23 mouse cellular contexts compared by ENCODE assay signal in genomic region chr2:110204169-110204568, GRCm38 (mm10).
A peak's percentile ranks its signal among the peaks of the same experiment; 100 is the strongest.
DNase-seq lines count a peak whose midpoint lies in the region; ATAC-seq lines count a peak whose summit lies in the region.
"Had no signal": no experiment of that assay in that cellular context is flagged by ENCODE, and none has a peak within 500 bp of the region (broad histone marks: within the 10 kb centered on the region; RNA-seq: fewer than 3 reads in every experiment).

No protein-coding gene starts in this region.

- no peaks in the 10 kb centered on the region for H3K9me3 ChIP-seq in hindbrain, embryonic 11.5 days (ENCODE audit: control insufficient read depth, low read length)
- no peaks in the 10 kb centered on the region for H3K9me3 ChIP-seq in hindbrain, embryonic 16.5 days (ENCODE audit: control insufficient read depth, low read length)
- H3K9me3 ChIP-seq in kidney, embryonic 15.5 days (replicated peaks), result no peaks in the 10 kb centered on the region
- H3K9me3 ChIP-seq in kidney, embryonic 16.5 days (ENCODE audit: low read length), result no peaks in the 10 kb centered on the region
- H3K9me3 ChIP-seq in neural tube, embryonic 12.5 days, result no peaks in the 10 kb centered on the region
- H3K9me3 ChIP-seq: embryonic facial prominence, embryonic 12.5 days; embryonic facial prominence, embryonic 15.5 days; heart, embryonic 10.5 days; hindbrain, embryonic 13.5 days had no signal

- H3K4me2 ChIP-seq in hindbrain, embryonic 11.5 days (replicated peaks; ENCODE audit: low read depth, low read length), result no peak overlapping the region
- no peak overlapping the region for H3K4me2 ChIP-seq in hindbrain, embryonic 16.5 days (ENCODE audit: low read length)
- H3K4me2 ChIP-seq in kidney, embryonic 15.5 days, result no peak overlapping the region
- no peak overlapping the region for H3K4me2 ChIP-seq in kidney, embryonic 16.5 days (replicated peaks; ENCODE audit: low read depth, low read length)
- H3K4me2 ChIP-seq in neural tube, embryonic 12.5 days (replicated peaks), result no peak overlapping the region
- H3K4me2 ChIP-seq: embryonic facial prominence, embryonic 12.5 days; embryonic facial prominence, embryonic 15.5 days had no signal

- WGBS in hindbrain, embryonic 11.5 days, result 66% methylated on average over 4 of the region's 4 CpGs
- 80% methylated on average over 4 of the region's 4 CpGs for WGBS in hindbrain, embryonic 16.5 days
- 47% methylated on average over 4 of the region's 4 CpGs for WGBS in kidney, embryonic 15.5 days
- WGBS in kidney, embryonic 16.5 days, result 43% methylated on average over 4 of the region's 4 CpGs
- WGBS in neural tube, embryonic 12.5 days, result 65% methylated on average over 4 of the region's 4 CpGs

- H3K27ac ChIP-seq in hindbrain, embryonic 11.5 days (ENCODE audit: low read depth, low read length), result no peak overlapping the region
- no peak overlapping the region for H3K27ac ChIP-seq in hindbrain, embryonic 16.5 days (ENCODE audit: low read depth, low read length)
- H3K27ac ChIP-seq in kidney, embryonic 15.5 days, result peak overlapping the region; percentile 72; the same call in 1 of the 2 replicates
- H3K27ac ChIP-seq in kidney, embryonic 16.5 days (ENCODE audit: low read length), result no peak overlapping the region
- H3K27ac ChIP-seq in neural tube, embryonic 12.5 days, result no peak overlapping the region
- H3K27ac ChIP-seq: embryonic facial prominence, embryonic 12.5 days; gastrocnemius, adult 2 months; heart, adult 2 months; hindbrain, embryonic 13.5 days; hindbrain, postnatal 0 days had no signal

- no peaks in the 10 kb centered on the region for H3K4me1 ChIP-seq in hindbrain, embryonic 11.5 days (replicated peaks; ENCODE audit: control insufficient read depth, insufficient read depth, low read length)
- no peaks in the 10 kb centered on the region for H3K4me1 ChIP-seq in hindbrain, embryonic 16.5 days (ENCODE audit: control insufficient read depth, insufficient read depth, low read depth, low read length)
- H3K4me1 ChIP-seq in kidney, embryonic 15.5 days, result peaks cover 8% of the 10 kb centered on the region
- peaks cover 8% of the 10 kb centered on the region for H3K4me1 ChIP-seq in kidney, embryonic 16.5 days (ENCODE audit: insufficient read depth, low read length)
- H3K4me1 ChIP-seq in neural tube, embryonic 12.5 days, result no peaks in the 10 kb centered on the region
- H3K4me1 ChIP-seq: embryonic facial prominence, embryonic 12.5 days had no signal

- ATAC-seq in hindbrain, embryonic 11.5 days (ENCODE audit: low FRiP score), result no peak; the same call in 1 of the 2 replicates
- no peak for ATAC-seq in hindbrain, embryonic 16.5 days
- ATAC-seq in kidney, embryonic 15.5 days (replicated peaks; ENCODE audit: low FRiP score), result 0 out of 2 replicates have a peak, but pooled peaks have one; percentile 31
- no peak for ATAC-seq in kidney, embryonic 16.5 days (ENCODE audit: low FRiP score, low TSS enrichment)
- peak; percentile 18; the same call in 1 of the 2 replicates for ATAC-seq in neural tube, embryonic 12.5 days (ENCODE audit: low FRiP score, low read depth)
- ATAC-seq: inflammation-experienced regulatory T-cells, adult 6 months; intestine, embryonic 16.5 days had no signal

- H3K36me3 ChIP-seq in hindbrain, embryonic 11.5 days (ENCODE audit: control insufficient read depth, insufficient read depth, low read length), result no peaks in the 10 kb centered on the region
- no peaks in the 10 kb centered on the region for H3K36me3 ChIP-seq in hindbrain, embryonic 16.5 days (ENCODE audit: control insufficient read depth, insufficient read depth, low read length)
- no peaks in the 10 kb centered on the region for H3K36me3 ChIP-seq in kidney, embryonic 15.5 days
- no peaks in the 10 kb centered on the region for H3K36me3 ChIP-seq in kidney, embryonic 16.5 days (ENCODE audit: insufficient read depth, low read length)
- no peaks in the 10 kb centered on the region for H3K36me3 ChIP-seq in neural tube, embryonic 12.5 days
- H3K36me3 ChIP-seq: embryonic facial prominence, embryonic 12.5 days; embryonic facial prominence, embryonic 15.5 days; heart, embryonic 10.5 days; hindbrain, embryonic 13.5 days had no signal

- H3K9ac ChIP-seq in hindbrain, embryonic 11.5 days (ENCODE audit: low read depth, low read length), result no peak overlapping the region
- H3K9ac ChIP-seq in hindbrain, embryonic 16.5 days (ENCODE audit: low read depth, low read length), result no peak overlapping the region
- no peak overlapping the region for H3K9ac ChIP-seq in kidney, embryonic 15.5 days
- H3K9ac ChIP-seq in kidney, embryonic 16.5 days (replicated peaks; ENCODE audit: low read length), result no peak overlapping the region
- H3K9ac ChIP-seq in neural tube, embryonic 12.5 days, result no peak overlapping the region
- H3K9ac ChIP-seq: embryonic facial prominence, embryonic 12.5 days; embryonic facial prominence, embryonic 15.5 days; forebrain, postnatal 0 days; hindbrain, embryonic 13.5 days had no signal

- no peak overlapping the region for H3K4me3 ChIP-seq in hindbrain, embryonic 11.5 days (ENCODE audit: low read depth, low read length)
- no peak overlapping the region for H3K4me3 ChIP-seq in hindbrain, embryonic 16.5 days (ENCODE audit: low read length)
- H3K4me3 ChIP-seq in kidney, embryonic 15.5 days (replicated peaks), result no peak overlapping the region
- no peak overlapping the region for H3K4me3 ChIP-seq in kidney, embryonic 16.5 days (ENCODE audit: low read length)
- H3K4me3 ChIP-seq in neural tube, embryonic 12.5 days, result no peak overlapping the region
- H3K4me3 ChIP-seq: embryonic facial prominence, embryonic 12.5 days; embryonic facial prominence, embryonic 15.5 days; gastrocnemius, adult 2 months; heart, adult 2 months; hindbrain, embryonic 13.5 days had no signal

- no peaks in the 10 kb centered on the region for H3K27me3 ChIP-seq in hindbrain, embryonic 11.5 days (ENCODE audit: control insufficient read depth, insufficient read depth, low read length)
- H3K27me3 ChIP-seq in hindbrain, embryonic 16.5 days (replicated peaks; ENCODE audit: control insufficient read depth, insufficient read depth, low read length), result no peaks in the 10 kb centered on the region
- no peaks in the 10 kb centered on the region for H3K27me3 ChIP-seq in kidney, embryonic 15.5 days
- H3K27me3 ChIP-seq in kidney, embryonic 16.5 days (ENCODE audit: insufficient read depth, low read length), result no peaks in the 10 kb centered on the region
- H3K27me3 ChIP-seq in neural tube, embryonic 12.5 days (replicated peaks), result no peaks in the 10 kb centered on the region
- H3K27me3 ChIP-seq: embryonic facial prominence, embryonic 12.5 days; embryonic facial prominence, embryonic 15.5 days; hindbrain, embryonic 13.5 days had no signal

- DNase-seq in embryo, embryonic 11 days, result peak; percentile 58
- no peak for DNase-seq in embryo, embryonic 10 days (ENCODE audit: low spot score)
- DNase-seq in hindbrain, embryonic 11.5 days (ENCODE audit: low spot score), result peak; percentile 12
- DNase-seq in neural tube, embryonic 10.5 days (ENCODE audit: extremely low spot score, low spot score), result no peak
- DNase-seq: adrenal gland, postnatal 14 days; B cell, adult 2 months; cerebellum, adult 11 months; cerebellum, postnatal 25 days; forebrain, postnatal 0 days; gastrocnemius, adult 2 months; gastrocnemius, postnatal 14 days; heart, adult 2 months had no signal

Comparison
In these comparisons a context has a peak if more than half of its experiments do, and no peak if none do; other contexts are left out.
1. DNase-seq: peak in embryo, embryonic 11 days (single experiment) and hindbrain, embryonic 11.5 days (single experiment); none in embryo, embryonic 10 days (single experiment) and neural tube, embryonic 10.5 days (single experiment).
2. ATAC-seq: peak in kidney, embryonic 15.5 days (single experiment) and neural tube, embryonic 12.5 days (single experiment); none in hindbrain, embryonic 11.5 days (single experiment), hindbrain, embryonic 16.5 days (single experiment) and kidney, embryonic 16.5 days (single experiment).